Mouse (Mus musculus): Measurements from ENCODE around the gene Serpinb1c. TPM values are rescaled to one million over a fixed set of nuclear protein-coding genes. Genes with fewer than 3 reads are reported as not detected.
"Not testable (repeated sequence)": the region's sequence is repeated elsewhere in the genome, so short reads cannot be mapped to it uniquely, and the experiment has no call there.

Gene Serpinb1c
- polyA plus RNA-seq, 1 experiment: not detected

DNA sequence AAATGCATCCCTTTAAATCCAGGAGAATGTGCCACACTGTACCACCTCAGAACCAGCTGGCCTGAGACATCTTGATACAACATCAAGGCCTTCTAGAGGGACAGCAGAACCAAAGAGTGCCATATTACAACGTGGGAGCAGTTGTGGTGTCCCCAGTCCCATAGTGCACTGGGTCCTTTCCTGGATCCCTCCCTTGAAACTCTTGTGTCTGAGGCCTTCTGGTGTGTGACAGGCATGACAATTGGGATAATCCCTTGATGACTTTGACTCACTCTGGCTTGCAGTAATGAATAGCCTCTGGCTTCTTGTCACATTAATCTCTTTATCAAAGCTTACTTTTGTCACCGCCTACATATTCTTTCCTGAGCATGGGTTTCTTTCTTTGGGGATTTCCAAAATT lies 31.0 kb downstream of the Serpinb1c start:
- Histone ChIP-seq H3K4me3 (ENCODE audit: insufficient read depth, low read length) (no peak overlapping the region), H3K27ac (ENCODE audit: insufficient read depth, low read length) (no peak overlapping the region)
- TF ChIP-seq POLR2A (IDR thresholded peaks at IDR 0.05; ENCODE audit: low read depth, low read length): no peak
- no peak for TF ChIP-seq CTCF (IDR thresholded peaks at IDR 0.05; ENCODE audit: borderline replicate concordance, insufficient read depth, low read length)

GRCm38 (mm10) chr13:32866484-32866883 lies 31.5 kb downstream of the Serpinb1c start:
- Histone ChIP-seq H3K4me1 (ENCODE audit: control insufficient read depth, insufficient read depth, low read length) (peaks cover 11% of the 10 kb centered on the region), H3K27ac (ENCODE audit: insufficient read depth, low read length) (no peak overlapping the region), H3K4me3 (ENCODE audit: insufficient read depth, low read length) (no peak overlapping the region)
- TF ChIP-seq POLR2A (IDR thresholded peaks at IDR 0.05; ENCODE audit: low read depth, low read length) (no peak), CTCF (IDR thresholded peaks at IDR 0.05; ENCODE audit: borderline replicate concordance, insufficient read depth, low read length) (peak; percentile 92)

More for the DNA sequence above, 31.0 kb downstream of the Serpinb1c start:
- peaks cover 6% of the 10 kb centered on the region for H3K4me1 ChIP-seq (ENCODE audit: control insufficient read depth, insufficient read depth, low read length)

DNA sequence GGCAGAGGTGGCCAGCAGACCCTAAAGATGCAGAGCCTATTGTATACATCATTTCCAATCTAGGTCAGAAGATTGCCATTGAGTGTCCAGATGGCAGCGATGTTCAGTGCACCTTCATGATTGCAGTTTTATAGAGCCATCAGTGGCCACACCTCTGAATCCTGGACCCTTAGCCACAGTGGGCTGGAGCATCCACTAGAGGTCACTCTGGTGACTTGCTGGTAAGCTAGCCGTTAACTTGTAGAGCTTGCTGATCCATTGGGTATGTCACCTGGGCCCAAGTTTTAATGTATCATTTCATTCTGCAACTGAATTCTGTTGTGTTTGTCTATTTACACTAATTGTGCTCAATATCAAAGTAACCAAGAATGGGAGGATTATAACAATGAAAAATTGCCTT lies 32.4 kb downstream of the Serpinb1c start:
- no peak overlapping the region for H3K27ac ChIP-seq (ENCODE audit: insufficient read depth, low read length)
- peaks cover 14% of the 10 kb centered on the region for H3K4me1 ChIP-seq (ENCODE audit: control insufficient read depth, insufficient read depth, low read length)
- H3K4me3 ChIP-seq (ENCODE audit: insufficient read depth, low read length): no peak overlapping the region
- peak; percentile 13; the same call in 1 of the 2 replicates for TF ChIP-seq CTCF (IDR thresholded peaks at IDR 0.05; ENCODE audit: borderline replicate concordance, insufficient read depth, low read length)
- TF ChIP-seq POLR2A (IDR thresholded peaks at IDR 0.05; ENCODE audit: low read depth, low read length): no peak

GRCm38 (mm10) chr13:32864529-32864928 lies 33.5 kb downstream of the Serpinb1c start:
- peaks cover 14% of the 10 kb centered on the region for H3K4me1 ChIP-seq (ENCODE audit: control insufficient read depth, insufficient read depth, low read length)
- not testable (repeated sequence) for H3K27ac ChIP-seq (ENCODE audit: insufficient read depth, low read length); H3K4me3 ChIP-seq (ENCODE audit: insufficient read depth, low read length)

DNA sequence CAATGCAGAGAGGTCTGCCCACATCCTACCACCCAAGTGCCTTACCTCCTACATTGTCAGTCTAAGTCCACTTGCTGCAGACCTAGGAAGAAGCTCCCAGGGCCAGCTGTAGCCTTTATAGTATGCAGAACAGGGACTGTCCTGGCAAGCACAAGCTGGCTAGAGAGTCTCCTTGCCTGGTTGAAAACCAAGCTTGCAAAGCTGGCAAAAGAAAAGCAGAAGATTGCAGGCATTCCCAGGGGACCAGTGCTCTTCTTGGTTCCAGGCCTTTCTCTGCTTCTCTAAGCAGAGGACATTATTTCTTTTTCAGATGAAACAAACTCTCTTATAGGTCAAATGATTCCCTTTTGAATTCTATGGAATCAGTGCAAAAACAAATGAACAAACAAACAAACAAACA lies 34.6 kb downstream of the Serpinb1c start:
- Histone ChIP-seq H3K4me1 (ENCODE audit: control insufficient read depth, insufficient read depth, low read length) (peaks cover 14% of the 10 kb centered on the region), H3K27ac (ENCODE audit: insufficient read depth, low read length) (no peak overlapping the region), H3K4me3 (ENCODE audit: insufficient read depth, low read length) (no peak overlapping the region)
- no peak for TF ChIP-seq POLR2A (IDR thresholded peaks at IDR 0.05; ENCODE audit: low read depth, low read length)
- TF ChIP-seq CTCF (IDR thresholded peaks at IDR 0.05; ENCODE audit: borderline replicate concordance, insufficient read depth, low read length): no peak

- H3K4me3 ChIP-seq (ENCODE audit: insufficient read depth, low read length): no peak overlapping the region
- TF ChIP-seq CTCF (IDR thresholded peaks at IDR 0.05; ENCODE audit: borderline replicate concordance, insufficient read depth, low read length): no peak
- TF ChIP-seq POLR2A (IDR thresholded peaks at IDR 0.05; ENCODE audit: low read depth, low read length): no peak
- no peak overlapping the region for H3K27ac ChIP-seq (ENCODE audit: insufficient read depth, low read length)
- H3K4me1 ChIP-seq (ENCODE audit: control insufficient read depth, insufficient read depth, low read length): peaks cover 19% of the 10 kb centered on the region
Measured at GRCm38 (mm10) chr13:32860821-32861220, 37.2 kb downstream of the Serpinb1c start.

DNA sequence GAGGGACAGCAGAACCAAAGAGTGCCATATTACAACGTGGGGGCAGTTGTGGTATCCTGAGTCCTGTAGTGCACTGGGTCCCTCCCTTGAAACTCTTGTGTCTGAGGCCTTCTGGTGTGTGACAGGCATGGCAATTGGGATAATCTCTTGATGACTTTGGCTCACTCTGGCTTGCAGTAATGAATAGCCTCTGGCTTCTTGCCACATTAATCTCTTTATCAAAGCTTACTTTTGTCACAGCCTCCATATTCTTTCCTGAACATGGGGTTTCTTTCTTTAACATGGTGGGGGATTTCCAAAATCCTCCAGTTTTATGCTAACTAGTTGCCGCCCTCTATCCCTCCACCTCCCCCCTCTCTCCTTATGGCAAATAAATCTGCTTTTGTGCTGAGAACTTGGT lies 44.9 kb downstream of the Serpinb1c start:
- Histone ChIP-seq H3K4me1 (ENCODE audit: control insufficient read depth, insufficient read depth, low read length) (0 out of 2 replicates have a peak, but pooled peaks cover 7% of the 10 kb centered on the region), H3K4me3 (ENCODE audit: insufficient read depth, low read length) (no peak overlapping the region), H3K27ac (ENCODE audit: insufficient read depth, low read length) (no peak overlapping the region)
- TF ChIP-seq CTCF (IDR thresholded peaks at IDR 0.05; ENCODE audit: borderline replicate concordance, insufficient read depth, low read length) (no peak), POLR2A (IDR thresholded peaks at IDR 0.05; ENCODE audit: low read depth, low read length) (no peak)

GRCm38 (mm10) chr13:32852539-32852938 lies 45.5 kb downstream of the Serpinb1c start:
- Histone ChIP-seq H3K27ac (ENCODE audit: insufficient read depth, low read length) (no peak overlapping the region), H3K4me1 (ENCODE audit: control insufficient read depth, insufficient read depth, low read length) (0 out of 2 replicates have a peak, but pooled peaks cover 5% of the 10 kb centered on the region), H3K4me3 (ENCODE audit: insufficient read depth, low read length) (no peak overlapping the region)
- TF ChIP-seq POLR2A (IDR thresholded peaks at IDR 0.05; ENCODE audit: low read depth, low read length) (no peak), CTCF (IDR thresholded peaks at IDR 0.05; ENCODE audit: borderline replicate concordance, insufficient read depth, low read length) (no peak)

GRCm38 (mm10) chr13:32851967-32852366 lies 46.0 kb downstream of the Serpinb1c start:
- no peak overlapping the region for H3K27ac ChIP-seq (ENCODE audit: insufficient read depth, low read length)
- H3K4me1 ChIP-seq (ENCODE audit: control insufficient read depth, insufficient read depth, low read length): 0 out of 2 replicates have a peak, but pooled peaks cover 2% of the 10 kb centered on the region
- H3K4me3 ChIP-seq (ENCODE audit: insufficient read depth, low read length): no peak overlapping the region
- TF ChIP-seq POLR2A (IDR thresholded peaks at IDR 0.05; ENCODE audit: low read depth, low read length): no peak
- TF ChIP-seq CTCF (IDR thresholded peaks at IDR 0.05; ENCODE audit: borderline replicate concordance, insufficient read depth, low read length): 0 out of 2 replicates have a peak, but pooled peaks have one; percentile 36

DNA sequence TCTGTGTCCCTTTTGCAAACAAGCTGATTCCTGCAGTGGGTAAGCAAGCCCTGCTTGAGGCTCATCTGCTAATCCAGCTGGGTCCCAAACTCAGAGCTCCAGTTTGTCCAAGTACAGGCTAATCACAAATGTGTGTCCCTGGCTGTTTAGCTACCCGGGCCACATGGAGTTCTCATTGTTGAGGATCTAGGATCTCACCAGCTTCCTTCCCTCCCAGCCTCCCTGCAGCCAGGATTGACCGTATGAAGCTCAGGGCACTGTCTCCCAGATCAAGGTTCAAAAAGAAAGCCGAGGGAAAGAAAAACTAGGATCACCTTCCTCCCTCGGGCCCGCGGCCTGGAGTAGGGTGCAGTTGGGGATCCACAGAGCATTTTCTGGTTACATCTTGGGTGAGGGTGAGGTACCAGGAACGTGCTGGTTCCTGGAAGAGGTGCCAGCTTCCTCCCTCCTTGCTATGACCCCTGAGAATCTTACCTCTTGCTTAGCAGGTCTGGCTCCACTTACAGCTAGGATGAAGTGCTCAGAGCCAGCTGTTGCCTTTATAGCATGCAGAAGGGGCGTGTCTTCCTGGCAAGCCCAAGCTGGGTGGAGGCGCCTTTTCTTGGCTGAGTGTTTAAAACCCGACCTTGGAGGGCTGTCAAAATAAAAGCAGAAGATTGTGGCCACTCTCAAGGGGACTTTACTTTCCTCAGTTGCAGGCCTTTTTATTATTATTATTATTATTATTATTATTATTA lies 47.2 kb downstream of the Serpinb1c start, which contains the start of gene Serpinb1a:
TSS of gene Serpinb1a (minus strand) at position 518 of the 737 bp plus-strand sequence.
- no peak for TF ChIP-seq CTCF (IDR thresholded peaks at IDR 0.05; ENCODE audit: borderline replicate concordance, insufficient read depth, low read length)
- peak; percentile 62 for TF ChIP-seq POLR2A (IDR thresholded peaks at IDR 0.05; ENCODE audit: low read depth, low read length)
- 0 out of 2 replicates have a peak, but pooled peaks cover 2% of the 10 kb centered on the region for H3K4me1 ChIP-seq (ENCODE audit: control insufficient read depth, insufficient read depth, low read length)
- H3K27ac ChIP-seq (ENCODE audit: insufficient read depth, low read length): no peak within 1 kb of the TSS
- no peak within 1 kb of the TSS for H3K4me3 ChIP-seq (ENCODE audit: insufficient read depth, low read length)
